Mouse (Mus musculus): Measurements from ENCODE around the gene Megf9. TPM values are rescaled to one million over a fixed set of nuclear protein-coding genes. Genes with fewer than 3 reads are reported as not detected.

Gene Megf9
- polyA plus RNA-seq, 1 experiment from 2014 or later, result 26.1 TPM

- Histone ChIP-seq H3K27me3 (ENCODE audit: control insufficient read depth, insufficient read depth, low read depth, low read length) (no peaks in the 10 kb centered on the region), H3K4me3 (ENCODE audit: low read depth, low read length) (no peak overlapping the region), H3K36me3 (ENCODE audit: control insufficient read depth, insufficient read depth, low read length) (no peaks in the 10 kb centered on the region), H3K4me2 (ENCODE audit: low read length) (no peak overlapping the region), H3K4me1 (ENCODE audit: control insufficient read depth, insufficient read depth, low read length) (no peaks in the 10 kb centered on the region), H3K27ac (ENCODE audit: low read length) (no peak overlapping the region), H3K9me3 (replicated peaks; ENCODE audit: control insufficient read depth, low read length, poor library complexity, severe bottlenecking) (no peaks in the 10 kb centered on the region), H3K9ac (ENCODE audit: low read depth, low read length) (no peak overlapping the region)
- ATAC-seq, result no peak
- 89% methylated on average over 2 of the region's 2 CpGs for WGBS
Observed at GRCm38 (mm10) chr4:70394736-70395135, 140.1 kb downstream of the Megf9 start.

- WGBS, result 92% methylated on average over 11 of the region's 11 CpGs
- no peaks in the 10 kb centered on the region for H3K36me3 ChIP-seq (ENCODE audit: control insufficient read depth, insufficient read depth, low read length)
- no peak overlapping the region for H3K4me3 ChIP-seq (ENCODE audit: low read depth, low read length)
- no peak overlapping the region for H3K27ac ChIP-seq (ENCODE audit: low read length)
- no peaks in the 10 kb centered on the region for H3K4me1 ChIP-seq (ENCODE audit: control insufficient read depth, insufficient read depth, low read length)
- H3K9me3 ChIP-seq (replicated peaks; ENCODE audit: control insufficient read depth, low read length, poor library complexity, severe bottlenecking), result no peaks in the 10 kb centered on the region
- no peak overlapping the region for H3K4me2 ChIP-seq (ENCODE audit: low read length)
- no peaks in the 10 kb centered on the region for H3K27me3 ChIP-seq (ENCODE audit: control insufficient read depth, insufficient read depth, low read depth, low read length)
- no peak for ATAC-seq
- no peak overlapping the region for H3K9ac ChIP-seq (ENCODE audit: low read depth, low read length)
Observed at GRCm38 (mm10) chr4:70391760-70392372, 142.9 kb downstream of the Megf9 start.

- Histone ChIP-seq H3K27me3 (ENCODE audit: control insufficient read depth, insufficient read depth, low read depth, low read length) (no peaks in the 10 kb centered on the region), H3K27ac (ENCODE audit: low read length) (peak overlapping the region; percentile 26; the same call in 1 of the 2 replicates), H3K4me1 (ENCODE audit: control insufficient read depth, insufficient read depth, low read length) (no peaks in the 10 kb centered on the region), H3K4me2 (ENCODE audit: low read length) (no peak overlapping the region), H3K4me3 (ENCODE audit: low read depth, low read length) (no peak overlapping the region), H3K9ac (ENCODE audit: low read depth, low read length) (no peak overlapping the region), H3K36me3 (ENCODE audit: control insufficient read depth, insufficient read depth, low read length) (no peaks in the 10 kb centered on the region), H3K9me3 (replicated peaks; ENCODE audit: control insufficient read depth, low read length, poor library complexity, severe bottlenecking) (no peaks in the 10 kb centered on the region)
- ATAC-seq, result no peak
- 95% methylated on average over 9 of the region's 9 CpGs for WGBS
Observed at GRCm38 (mm10) chr4:70391073-70391472, 143.7 kb downstream of the Megf9 start.

- Histone ChIP-seq H3K4me1 (ENCODE audit: control insufficient read depth, insufficient read depth, low read length) (no peaks in the 10 kb centered on the region), H3K27ac (ENCODE audit: low read length) (no peak overlapping the region), H3K4me2 (ENCODE audit: low read length) (no peak overlapping the region), H3K9ac (ENCODE audit: low read depth, low read length) (no peak overlapping the region), H3K4me3 (ENCODE audit: low read depth, low read length) (no peak overlapping the region), H3K27me3 (ENCODE audit: control insufficient read depth, insufficient read depth, low read depth, low read length) (no peaks in the 10 kb centered on the region), H3K9me3 (replicated peaks; ENCODE audit: control insufficient read depth, low read length, poor library complexity, severe bottlenecking) (no peaks in the 10 kb centered on the region), H3K36me3 (ENCODE audit: control insufficient read depth, insufficient read depth, low read length) (no peaks in the 10 kb centered on the region)
- WGBS, result 91% methylated on average over 5 of the region's 5 CpGs
- no peak for ATAC-seq
Observed at GRCm38 (mm10) chr4:70386206-70386605, 148.6 kb downstream of the Megf9 start.

- H3K27ac ChIP-seq (ENCODE audit: low read length), result no peak overlapping the region
- H3K4me1 ChIP-seq (ENCODE audit: control insufficient read depth, insufficient read depth, low read length), result no peaks in the 10 kb centered on the region
- H3K36me3 ChIP-seq (ENCODE audit: control insufficient read depth, insufficient read depth, low read length), result no peaks in the 10 kb centered on the region
- no peaks in the 10 kb centered on the region for H3K27me3 ChIP-seq (ENCODE audit: control insufficient read depth, insufficient read depth, low read depth, low read length)
- ATAC-seq, result no peak
- H3K9me3 ChIP-seq (replicated peaks; ENCODE audit: control insufficient read depth, low read length, poor library complexity, severe bottlenecking), result no peaks in the 10 kb centered on the region
- no peak overlapping the region for H3K4me2 ChIP-seq (ENCODE audit: low read length)
- no peak overlapping the region for H3K9ac ChIP-seq (ENCODE audit: low read depth, low read length)
- WGBS, result 55% methylated on average over 4 of the region's 4 CpGs
- no peak overlapping the region for H3K4me3 ChIP-seq (ENCODE audit: low read depth, low read length)
Observed at GRCm38 (mm10) chr4:70377359-70377758, 157.4 kb downstream of the Megf9 start.

Other genes starting within 250 kb of the Megf9 start
- 6.0 and 7.7 TPM in 2 replicates for gene Cdk5rap2, start 124.6 kb downstream of the Megf9 start, polyA plus RNA-seq (2015; fragmentation: Nextera tagmentation; extraction: Ambion mirVana)